Mouse (Mus musculus): Measurements from ENCODE around the gene Ptpro. TPM values are rescaled to one million over a fixed set of nuclear protein-coding genes. Genes with fewer than 3 reads are reported as not detected.

Gene Ptpro
- polyA plus RNA-seq, 1 experiment from 2014 or later, result not detected

GRCm38 (mm10) chr6:137414531-137415405, 162.6 kb downstream of the Ptpro start:
- ATAC-seq (peak; percentile 54), DNase-seq (ENCODE audit: low read depth, low spot score) (no peak)
- in situ Hi-C loops (cut with MboI; ENCODE audit: low pct_unique_long_range_greater_than_20kb), result loop anchor here (5.0 kb wide), 1 partner anchor 313 kb away; no protein-coding TSS in a partner anchor
- ChIA-PET CTCF (interaction anchor here (0.7 to 1.7 kb wide), 8 partner anchors 13 to 308 kb away, joined by 3 to 5 read pairs (median 4); no protein-coding TSS in a partner anchor), POLR2A (no interaction called here)
- TF ChIP-seq CTCF (IDR thresholded peaks at IDR 0.05), result peak; percentile 79
- peaks cover 4% of the 10 kb centered on the region for H3K27me3 ChIP-seq

- CTCF ChIA-PET, result interaction anchor here (1.4 kb wide), 1 partner anchor 10 kb away, joined by 4 read pairs; no protein-coding TSS in a partner anchor
- POLR2A ChIA-PET, result no interaction called here
- ATAC-seq (peak; percentile 83), DNase-seq (ENCODE audit: low read depth, low spot score) (no peak)
- H3K27me3 ChIP-seq, result peaks cover 4% of the 10 kb centered on the region
- no peak for TF ChIP-seq CTCF (IDR thresholded peaks at IDR 0.05)
- in situ Hi-C loops (cut with MboI; ENCODE audit: low pct_unique_long_range_greater_than_20kb), result no loop called here
Measured at GRCm38 (mm10) chr6:137422777-137423176, 170.7 kb downstream of the Ptpro start.

GRCm38 (mm10) chr6:137423830-137424229, 171.7 kb downstream of the Ptpro start:
- ATAC-seq (no peak), DNase-seq (ENCODE audit: low read depth, low spot score) (no peak)
- peaks cover 4% of the 10 kb centered on the region for H3K27me3 ChIP-seq
- in situ Hi-C loops (cut with MboI; ENCODE audit: low pct_unique_long_range_greater_than_20kb), result no loop called here
- CTCF ChIA-PET, result no interaction called here
- POLR2A ChIA-PET, result no interaction called here
- no peak for TF ChIP-seq CTCF (IDR thresholded peaks at IDR 0.05)

GRCm38 (mm10) chr6:137425500-137426432, 173.6 kb downstream of the Ptpro start:
- no peaks in the 10 kb centered on the region for H3K27me3 ChIP-seq
- CTCF ChIA-PET, result no interaction called here
- TF ChIP-seq CTCF (IDR thresholded peaks at IDR 0.05), result no peak
- POLR2A ChIA-PET, result no interaction called here
- DNase-seq (ENCODE audit: low read depth, low spot score) (no peak), ATAC-seq (no peak)
- in situ Hi-C loops (cut with MboI; ENCODE audit: low pct_unique_long_range_greater_than_20kb), result no loop called here

GRCm38 (mm10) chr6:137433521-137434137, 181.5 kb downstream of the Ptpro start:
- no peak for TF ChIP-seq CTCF (IDR thresholded peaks at IDR 0.05)
- POLR2A ChIA-PET, result no interaction called here
- CTCF ChIA-PET, result interaction anchor here (0.6 to 1.0 kb wide), 2 partner anchors 12 to 273 kb away, joined by 3 to 4 read pairs; no protein-coding TSS in a partner anchor
- in situ Hi-C loops (cut with MboI; ENCODE audit: low pct_unique_long_range_greater_than_20kb), result no loop called here
- DNase-seq (ENCODE audit: low read depth, low spot score) (no peak), ATAC-seq (no peak)
- H3K27me3 ChIP-seq, result no peaks in the 10 kb centered on the region

- no peaks in the 10 kb centered on the region for H3K27me3 ChIP-seq
- no peak for ATAC-seq
- TF ChIP-seq CTCF (IDR thresholded peaks at IDR 0.05), result no peak
- ChIA-PET CTCF (interaction anchor here (1.6 kb wide), 1 partner anchor 23 kb away, joined by 3 read pairs; no protein-coding TSS in a partner anchor), POLR2A (interaction anchor here (0.6 kb wide), 1 partner anchor 546 kb away, joined by 3 read pairs; no protein-coding TSS in a partner anchor)
- no peak for DNase-seq (ENCODE audit: low read depth, low spot score)
- in situ Hi-C loops (cut with MboI; ENCODE audit: low pct_unique_long_range_greater_than_20kb), result no loop called here
Measured at GRCm38 (mm10) chr6:137437486-137437885, 185.4 kb downstream of the Ptpro start.

GRCm38 (mm10) chr6:137437902-137438580, 185.9 kb downstream of the Ptpro start:
- in situ Hi-C loops (cut with MboI; ENCODE audit: low pct_unique_long_range_greater_than_20kb), result no loop called here
- DNase-seq (ENCODE audit: low read depth, low spot score), result no peak
- no peak for TF ChIP-seq CTCF (IDR thresholded peaks at IDR 0.05)
- ChIA-PET CTCF (interaction anchor here (1.6 kb wide), 1 partner anchor 24 kb away, joined by 3 read pairs; no protein-coding TSS in a partner anchor), POLR2A (interaction anchor here (0.6 kb wide), 2 partner anchors 46 to 546 kb away, joined by 3 read pairs; no protein-coding TSS in a partner anchor)
- ATAC-seq, result no peak
- H3K27me3 ChIP-seq, result no peaks in the 10 kb centered on the region

GRCm38 (mm10) chr6:137440559-137441486, 188.7 kb downstream of the Ptpro start:
- no peak for TF ChIP-seq CTCF (IDR thresholded peaks at IDR 0.05)
- DNase-seq (ENCODE audit: low read depth, low spot score) (no peak), ATAC-seq (no peak)
- in situ Hi-C loops (cut with MboI; ENCODE audit: low pct_unique_long_range_greater_than_20kb), result loop anchor here (10.0 kb wide), 1 partner anchor 284 kb away; no protein-coding TSS in a partner anchor
- POLR2A ChIA-PET, result interaction anchor here (1.0 kb wide), 1 partner anchor 11 kb away, joined by 3 read pairs; no protein-coding TSS in a partner anchor
- CTCF ChIA-PET, result no interaction called here
- H3K27me3 ChIP-seq, result no peaks in the 10 kb centered on the region

Data from Patski (cell line).